In genomic region chr6:129532556-129532941, GRCm38 (mm10) we compare ENCODE assay signal across 8 mouse cellular contexts. TPM values are rescaled to one million over a fixed set of nuclear protein-coding genes. Genes with fewer than 3 reads are reported as not detected.
A peak's percentile ranks its signal among the peaks of the same experiment; 100 is the strongest.
DNase-seq lines count a peak whose midpoint lies in the region; ATAC-seq lines count a peak whose summit lies in the region.

No protein-coding gene starts in this region.

- no peaks in the 10 kb centered on the region for H3K27me3 ChIP-seq in hindbrain, embryonic 16.5 days (replicated peaks; ENCODE audit: control insufficient read depth, insufficient read depth, low read length)

- peaks cover 20% of the 10 kb centered on the region for H3K4me1 ChIP-seq in hindbrain, embryonic 16.5 days (ENCODE audit: control insufficient read depth, insufficient read depth, low read depth, low read length)

- H3K9me3 ChIP-seq in hindbrain, embryonic 16.5 days (ENCODE audit: control insufficient read depth, low read length): no peaks in the 10 kb centered on the region

- H3K36me3 ChIP-seq in hindbrain, embryonic 16.5 days (ENCODE audit: control insufficient read depth, insufficient read depth, low read length): no peaks in the 10 kb centered on the region
- H3K36me3 ChIP-seq in macrophage (ENCODE audit: inconsistent target): peaks cover 4% of the 10 kb centered on the region; the same call in 1 of the 2 replicates

- peak overlapping the region; percentile 64 for H3K4me2 ChIP-seq in hindbrain, embryonic 16.5 days (ENCODE audit: low read length)

- peak overlapping the region; percentile 58 for H3K27ac ChIP-seq in hindbrain, embryonic 16.5 days (ENCODE audit: low read depth, low read length)
- H3K27ac ChIP-seq in macrophage: peak overlapping the region; percentile 76

- 35% methylated on average over 7 of the region's 7 CpGs for WGBS in hindbrain, embryonic 16.5 days
- WGBS in macrophage (ENCODE audit: missing documents): 32% methylated on average over 7 of the region's 7 CpGs

- peak; percentile 65 to 74 for DNase-seq in cerebellum, postnatal 14 days
- peak; percentile 64 for DNase-seq in gastrocnemius, postnatal 10 days
- peak; percentile 55 to 87 for DNase-seq in left cerebral cortex, postnatal 10 days (ENCODE audit: extremely low spot score in 1 of 2, low spot score in 2 of 2)
- peak; percentile 69 to 78 for DNase-seq in right cerebral cortex, postnatal 10 days (ENCODE audit: low spot score in 2 of 2)
- DNase-seq in spleen, postnatal 36 days (ENCODE audit: low spot score in 2 of 2): no peak

- H3K79me2 ChIP-seq in macrophage (ENCODE audit: inconsistent target): peaks cover 43% of the 10 kb centered on the region

- peak overlapping the region; percentile 50 for H3K9ac ChIP-seq in hindbrain, embryonic 16.5 days (ENCODE audit: low read depth, low read length)

- intact Hi-C loops in left cerebral cortex, postnatal 10 days (cut with DNase I): no loop called here

- ATAC-seq in activated CD4-positive, CD25-positive, alpha-beta regulatory T cell, adult 4 months: peak; percentile 17
- ATAC-seq in hindbrain, embryonic 16.5 days: peak; percentile 22

- peak overlapping the region; percentile 67 for H3K4me3 ChIP-seq in hindbrain, embryonic 16.5 days (ENCODE audit: low read length)
- H3K4me3 ChIP-seq in macrophage (ENCODE audit: inconsistent target): peak overlapping the region; percentile 94

RNA-seq across cellular contexts. Expression of gene Gabarapl1, which starts 0.4 kb away (rescaled TPM):
- polyA plus RNA-seq in activated CD4-positive, CD25-positive, alpha-beta regulatory T cell, adult 4 months (2017; shearing (Covaris generic)): 1 to 10 TPM; 4.5 to 8.8 TPM
- 10 to 100 TPM; 30.3 to 32.8 TPM for total RNA-seq in gastrocnemius, postnatal 10 days (2021)
- 237 and 271 TPM in 2 replicates for polyA plus RNA-seq in hindbrain, embryonic 16.5 days (2015; fragmentation: Nextera tagmentation; extraction: Ambion mirVana)
- total RNA-seq in left cerebral cortex, postnatal 10 days (2021): 100 to 1,000 TPM; 450 to 458 TPM
- total RNA-seq in macrophage (2018; cell fraction: chromatin; rRNA removed): 10 to 100 TPM; 10.6 to 44.5 (median 16.3) TPM
- 100 to 1,000 TPM in 13 of 26 experiments, 10 to 100 TPM in 13; 57.2 to 230 (median 113) TPM for total RNA-seq in macrophage (2018; cell fraction: cytosol; rRNA removed)
- 10 to 100 TPM; 17.6 to 75.3 (median 37.3) TPM for total RNA-seq in macrophage (2018; cell fraction: nucleus; rRNA removed)
- polyA plus RNA-seq in macrophage (2018): 89.2 to 276 TPM (median 184 TPM) in 3 replicates

RNA-seq across cellular contexts. Expression of gene Tmem52b, which starts 20.2 kb away (rescaled TPM):
- polyA plus RNA-seq in activated CD4-positive, CD25-positive, alpha-beta regulatory T cell, adult 4 months (2017; shearing (Covaris generic)): not detected
- total RNA-seq in gastrocnemius, postnatal 10 days (2021): not detected
- polyA plus RNA-seq in hindbrain, embryonic 16.5 days (2015; fragmentation: Nextera tagmentation; extraction: Ambion mirVana): not detected in 2 replicates
- not detected for total RNA-seq in left cerebral cortex, postnatal 10 days (2021)
- not detected for total RNA-seq in macrophage (2018; cell fraction: chromatin; rRNA removed)
- under 1 TPM in 1 of 26 experiments, not detected in 25; 0.10 TPM for total RNA-seq in macrophage (2018; cell fraction: cytosol; rRNA removed)
- not detected for total RNA-seq in macrophage (2018; cell fraction: nucleus; rRNA removed)
- not detected in 3 replicates for polyA plus RNA-seq in macrophage (2018)

RNA-seq across cellular contexts. Expression of gene Olr1, which starts 25.6 kb away (rescaled TPM):
- polyA plus RNA-seq in activated CD4-positive, CD25-positive, alpha-beta regulatory T cell, adult 4 months (2017; shearing (Covaris generic)): under 1 TPM in 1 of 2 experiments, not detected in 1; 0.12 TPM
- under 1 TPM in 1 of 2 experiments, not detected in 1; 0.11 TPM for total RNA-seq in gastrocnemius, postnatal 10 days (2021)
- not detected in 2 replicates for polyA plus RNA-seq in hindbrain, embryonic 16.5 days (2015; fragmentation: Nextera tagmentation; extraction: Ambion mirVana)
- total RNA-seq in left cerebral cortex, postnatal 10 days (2021): not detected
- total RNA-seq in macrophage (2018; cell fraction: chromatin; rRNA removed): 100 to 1,000 TPM in 2 of 26 experiments, 10 to 100 TPM in 7, 1 to 10 TPM in 8, under 1 TPM in 4, not detected in 5; 0.16 to 150 (median 3.5) TPM
- 10 to 100 TPM in 4 of 26 experiments, 1 to 10 TPM in 5, under 1 TPM in 17; 0.03 to 59.4 (median 0.27) TPM for total RNA-seq in macrophage (2018; cell fraction: cytosol; rRNA removed)
- total RNA-seq in macrophage (2018; cell fraction: nucleus; rRNA removed): 10 to 100 TPM in 9 of 26 experiments, 1 to 10 TPM in 7, under 1 TPM in 9, not detected in 1; 0.21 to 86.2 (median 2.9) TPM
- 0.28 to 0.32 TPM (median 0.30 TPM) in 3 replicates for polyA plus RNA-seq in macrophage (2018)

RNA-seq across cellular contexts. Expression of gene Klre1, which starts 45.2 kb away (rescaled TPM):
- polyA plus RNA-seq in activated CD4-positive, CD25-positive, alpha-beta regulatory T cell, adult 4 months (2017; shearing (Covaris generic)): not detected
- total RNA-seq in gastrocnemius, postnatal 10 days (2021): not detected
- not detected in 2 replicates for polyA plus RNA-seq in hindbrain, embryonic 16.5 days (2015; fragmentation: Nextera tagmentation; extraction: Ambion mirVana)
- total RNA-seq in left cerebral cortex, postnatal 10 days (2021): not detected
- total RNA-seq in macrophage (2018; cell fraction: chromatin; rRNA removed): under 1 TPM in 4 of 26 experiments, not detected in 22; 0.33 to 0.74 (median 0.41) TPM
- not detected for total RNA-seq in macrophage (2018; cell fraction: cytosol; rRNA removed)
- total RNA-seq in macrophage (2018; cell fraction: nucleus; rRNA removed): under 1 TPM in 2 of 26 experiments, not detected in 24; 0.24 to 0.44 TPM
- polyA plus RNA-seq in macrophage (2018): not detected in 3 replicates

RNA-seq across cellular contexts. Expression of gene Klrd1, which starts 59.0 kb away (rescaled TPM):
- under 1 TPM in 1 of 2 experiments, not detected in 1; 0.70 TPM for polyA plus RNA-seq in activated CD4-positive, CD25-positive, alpha-beta regulatory T cell, adult 4 months (2017; shearing (Covaris generic))
- not detected for total RNA-seq in gastrocnemius, postnatal 10 days (2021)
- polyA plus RNA-seq in hindbrain, embryonic 16.5 days (2015; fragmentation: Nextera tagmentation; extraction: Ambion mirVana): not detected in 2 replicates
- not detected for total RNA-seq in left cerebral cortex, postnatal 10 days (2021)
- total RNA-seq in macrophage (2018; cell fraction: chromatin; rRNA removed): not detected
- 1 to 10 TPM in 1 of 26 experiments, under 1 TPM in 14, not detected in 11; 0.26 to 1.2 (median 0.62) TPM for total RNA-seq in macrophage (2018; cell fraction: cytosol; rRNA removed)
- 1 to 10 TPM in 5 of 26 experiments, under 1 TPM in 1, not detected in 20; 0.75 to 4.9 (median 2.3) TPM for total RNA-seq in macrophage (2018; cell fraction: nucleus; rRNA removed)
- polyA plus RNA-seq in macrophage (2018): 0.64 to 1.4 TPM (median 0.66 TPM) in 3 replicates

Comparison
In these comparisons a context has a peak if more than half of its experiments do, and no peak if none do; other contexts are left out.
1. DNase-seq: peak in cerebellum, postnatal 14 days (2 of 2), gastrocnemius, postnatal 10 days (single experiment), left cerebral cortex, postnatal 10 days (2 of 2) and right cerebral cortex, postnatal 10 days (2 of 2); none in spleen, postnatal 36 days (0 of 2).